Mouse (Mus musculus): ENCODE measurements around the gene Zfp704. TPM values are rescaled to one million over a fixed set of nuclear protein-coding genes. Genes with fewer than 3 reads are reported as not detected.

Zfp704 gene
- total RNA-seq, 2 experiments from 2014 or later, result 4.4 to 7.0 TPM

DNA sequence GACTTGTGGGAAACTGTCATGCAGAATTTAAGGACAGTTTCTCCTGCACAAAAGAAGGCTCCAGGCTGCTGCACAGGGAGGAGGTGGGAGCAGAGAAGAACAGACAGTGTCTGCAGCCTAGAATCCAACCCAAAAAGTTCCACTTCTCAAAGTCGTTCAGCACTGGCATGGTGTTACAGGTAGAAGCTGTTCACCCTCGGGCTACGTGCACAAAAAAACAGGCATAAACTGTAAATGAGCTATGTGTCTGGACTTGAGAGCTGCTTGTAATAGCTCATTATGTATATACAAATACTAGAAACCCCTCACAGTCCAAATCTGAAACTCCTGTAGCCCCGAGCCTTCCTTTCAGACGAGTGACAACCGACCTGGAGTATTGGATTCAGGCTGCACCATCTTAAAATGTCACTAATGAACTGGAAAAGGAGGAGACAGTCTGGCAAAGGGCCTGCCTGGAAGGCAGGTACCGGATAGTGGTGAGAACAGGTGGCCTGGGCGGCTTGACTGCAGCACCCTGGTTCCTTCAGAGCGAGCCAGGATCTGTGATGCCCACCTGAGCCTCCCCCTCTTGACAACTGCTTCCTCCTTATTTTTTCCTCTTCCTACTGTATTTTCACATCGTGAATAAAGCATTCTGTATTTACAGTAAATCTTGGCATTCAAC is 41.2 kb downstream of the Zfp704 start:
- Histone ChIP-seq H3K27ac (no peak overlapping the region), H3K4me3 (no peak overlapping the region)
- intact Hi-C loops (cut with DNase I), result no loop called here
- no peak for TF ChIP-seq CTCF (IDR thresholded peaks at IDR 0.05)
- no peak for DNase-seq

GRCm38 (mm10) chr3:9567948-9568347 is 41.9 kb downstream of the Zfp704 start:
- intact Hi-C loops (cut with DNase I), result no loop called here
- no peak overlapping the region for H3K27ac ChIP-seq
- no peak for TF ChIP-seq CTCF (IDR thresholded peaks at IDR 0.05)

DNA sequence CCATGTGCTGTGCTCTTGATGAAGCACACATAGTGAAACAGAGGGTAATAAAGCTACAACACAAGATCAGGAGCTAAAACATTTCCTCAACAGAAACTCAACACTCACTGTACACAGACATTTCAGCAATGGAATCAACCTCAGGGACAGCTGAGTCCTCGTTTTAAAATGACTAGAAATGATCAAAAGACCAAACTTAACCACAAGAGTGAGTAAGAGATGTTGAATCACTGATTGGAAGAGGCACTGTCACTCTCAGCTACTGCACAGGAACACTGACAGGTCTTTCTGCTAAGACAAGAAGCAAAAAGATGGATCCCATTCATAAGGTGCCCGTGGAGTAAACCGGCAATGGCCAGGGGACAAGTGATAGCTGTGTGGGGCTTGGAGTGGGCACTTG is 43.1 kb downstream of the Zfp704 start:
- TF ChIP-seq CTCF (IDR thresholded peaks at IDR 0.05), result no peak
- no peak for DNase-seq
- intact Hi-C loops (cut with DNase I), result no loop called here
- H3K4me3 ChIP-seq, result no peak overlapping the region
- no peak overlapping the region for H3K27ac ChIP-seq

More at GRCm38 (mm10) chr3:9567948-9568347, 41.9 kb downstream of the Zfp704 start:
- H3K4me3 ChIP-seq, result no peak overlapping the region
- no peak for DNase-seq

GRCm38 (mm10) chr3:9563562-9563961 is 46.3 kb downstream of the Zfp704 start:
- Histone ChIP-seq H3K4me3 (no peak overlapping the region), H3K27ac (no peak overlapping the region)
- no peak for DNase-seq
- TF ChIP-seq CTCF (IDR thresholded peaks at IDR 0.05), result no peak
- intact Hi-C loops (cut with DNase I), result no loop called here

DNA sequence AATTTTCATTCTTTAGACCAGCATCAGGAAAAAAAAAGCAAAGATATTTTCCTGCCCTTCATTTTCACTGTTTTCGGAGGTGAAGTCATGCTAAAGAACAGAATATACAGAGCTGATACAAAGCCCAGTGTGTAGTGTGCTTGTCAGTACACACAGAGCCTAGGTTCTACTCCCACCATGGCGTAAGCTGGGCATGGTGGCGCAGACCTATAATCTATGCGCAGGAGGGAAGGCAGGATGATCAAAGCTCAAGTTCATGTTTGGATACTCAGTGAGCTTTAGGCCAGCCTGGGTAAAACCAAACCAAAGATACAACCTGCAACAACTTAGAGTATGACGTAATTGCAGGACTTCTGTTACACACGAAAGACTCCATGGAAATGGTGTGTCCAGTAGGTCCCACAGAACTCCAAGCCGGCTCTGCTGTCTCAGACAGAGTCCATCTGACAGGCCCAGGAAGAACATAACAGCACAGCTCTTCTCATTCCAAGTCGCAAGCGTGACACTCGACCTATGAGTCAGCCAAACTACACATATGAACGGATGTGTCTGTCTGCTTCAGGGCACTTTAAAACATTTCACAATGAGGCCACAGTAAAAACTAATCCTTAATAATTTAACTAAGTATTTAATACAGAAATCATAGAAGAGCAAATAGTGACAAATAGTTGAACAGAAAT is 47.1 kb downstream of the Zfp704 start:
- no peak for DNase-seq
- Histone ChIP-seq H3K27ac (no peak overlapping the region), H3K4me3 (no peak overlapping the region)
- intact Hi-C loops (cut with DNase I), result no loop called here
- no peak for TF ChIP-seq CTCF (IDR thresholded peaks at IDR 0.05)

DNA sequence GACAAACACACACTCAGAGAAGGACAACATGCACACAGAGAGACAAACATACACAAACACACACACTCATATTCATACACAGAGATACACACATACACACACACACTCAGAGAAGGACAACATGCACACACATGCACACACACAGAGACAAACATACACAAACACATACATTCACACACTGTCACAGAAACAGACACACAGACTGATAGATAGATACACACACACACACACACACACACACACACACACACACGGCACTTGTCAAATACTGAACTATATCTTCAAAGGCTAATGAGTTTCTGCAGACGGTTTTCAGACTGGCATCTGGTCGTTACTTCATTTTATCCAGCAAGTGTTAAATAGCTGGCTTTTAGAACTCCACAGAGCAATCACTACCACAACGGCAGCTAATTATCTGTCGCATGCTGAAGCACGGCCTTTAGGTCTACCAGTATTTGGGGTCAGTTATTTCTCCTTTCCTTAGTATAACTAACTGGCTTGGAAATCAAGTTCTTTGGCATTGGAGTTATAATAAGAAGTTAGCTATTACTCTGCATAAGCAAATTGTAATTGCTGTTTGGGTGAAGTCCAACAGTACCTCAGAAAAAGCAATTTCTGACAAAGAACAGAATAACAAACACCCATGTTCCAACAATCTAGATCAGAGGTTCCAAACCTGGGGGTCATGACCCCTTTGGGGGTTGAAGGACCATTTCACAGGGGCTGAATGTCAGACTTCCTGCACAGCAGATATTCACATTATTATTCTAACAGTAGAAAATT is 51.9 kb downstream of the Zfp704 start:
- TF ChIP-seq CTCF (IDR thresholded peaks at IDR 0.05), result no peak
- intact Hi-C loops (cut with DNase I), result no loop called here
- DNase-seq, result no peak
- Histone ChIP-seq H3K4me3 (no peak overlapping the region), H3K27ac (no peak overlapping the region)

DNA sequence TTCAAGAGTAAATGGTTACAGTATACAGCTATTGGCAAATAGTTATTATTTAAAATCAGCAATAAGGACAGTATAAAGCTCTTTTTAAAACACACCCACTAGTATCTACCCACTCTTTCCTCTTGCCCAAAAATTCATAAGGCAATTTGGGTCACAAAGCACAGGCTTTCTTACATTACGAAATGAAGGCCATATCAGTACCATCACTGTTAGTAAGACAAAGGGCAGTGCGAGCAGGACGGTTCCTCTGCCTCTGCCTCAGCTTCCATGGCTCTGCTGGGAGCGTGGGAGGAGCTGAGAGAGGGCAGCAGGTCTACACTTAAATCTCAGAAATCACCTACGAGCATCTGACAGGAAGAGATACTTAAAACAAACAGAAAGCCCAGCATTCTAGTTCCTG is 53.7 kb downstream of the Zfp704 start:
- intact Hi-C loops (cut with DNase I), result no loop called here

GRCm38 (mm10) chr3:9554916-9555315 is 55.0 kb downstream of the Zfp704 start:
- Histone ChIP-seq H3K4me3 (no peak overlapping the region), H3K27ac (no peak overlapping the region)
- DNase-seq, result no peak
- intact Hi-C loops (cut with DNase I), result no loop called here
- no peak for TF ChIP-seq CTCF (IDR thresholded peaks at IDR 0.05)

More for the DNA sequence above, 53.7 kb downstream of the Zfp704 start:
- Histone ChIP-seq H3K27ac (no peak overlapping the region), H3K4me3 (no peak overlapping the region)
- no peak for DNase-seq
- no peak for TF ChIP-seq CTCF (IDR thresholded peaks at IDR 0.05)

DNA sequence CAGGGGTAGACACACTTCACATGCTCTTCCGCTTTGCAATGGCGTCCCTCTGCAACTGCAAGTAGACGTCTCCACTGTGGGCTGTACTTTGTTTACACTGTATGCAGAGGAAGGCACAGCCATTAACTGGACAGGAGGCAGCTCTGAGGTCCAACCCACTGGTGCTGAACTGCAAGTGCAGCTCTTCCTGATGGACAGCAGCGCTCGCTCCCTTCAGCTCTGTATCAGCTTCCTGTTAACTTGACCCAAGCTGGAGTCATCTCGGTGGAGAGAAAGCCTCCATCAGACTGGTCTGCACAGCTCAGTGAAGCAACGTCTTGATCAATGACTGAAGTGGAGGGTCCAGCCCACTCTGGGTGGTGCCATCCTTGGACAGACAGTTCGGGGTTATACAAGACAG is 57.6 kb downstream of the Zfp704 start:
- no peak for TF ChIP-seq CTCF (IDR thresholded peaks at IDR 0.05)
- Histone ChIP-seq H3K27ac (no peak overlapping the region), H3K4me3 (no peak overlapping the region)
- no peak for DNase-seq
- intact Hi-C loops (cut with DNase I), result no loop called here

GRCm38 (mm10) chr3:9550930-9551329 is 59.0 kb downstream of the Zfp704 start:
- DNase-seq, result no peak
- H3K27ac ChIP-seq, result no peak overlapping the region
- H3K4me3 ChIP-seq, result no peak overlapping the region
- TF ChIP-seq CTCF (IDR thresholded peaks at IDR 0.05), result no peak
- intact Hi-C loops (cut with DNase I), result no loop called here

GRCm38 (mm10) chr3:9549815-9550214 is 60.1 kb downstream of the Zfp704 start:
- no peak for TF ChIP-seq CTCF (IDR thresholded peaks at IDR 0.05)
- Histone ChIP-seq H3K4me3 (no peak overlapping the region), H3K27ac (no peak overlapping the region)
- DNase-seq, result no peak
- intact Hi-C loops (cut with DNase I), result no loop called here

DNA sequence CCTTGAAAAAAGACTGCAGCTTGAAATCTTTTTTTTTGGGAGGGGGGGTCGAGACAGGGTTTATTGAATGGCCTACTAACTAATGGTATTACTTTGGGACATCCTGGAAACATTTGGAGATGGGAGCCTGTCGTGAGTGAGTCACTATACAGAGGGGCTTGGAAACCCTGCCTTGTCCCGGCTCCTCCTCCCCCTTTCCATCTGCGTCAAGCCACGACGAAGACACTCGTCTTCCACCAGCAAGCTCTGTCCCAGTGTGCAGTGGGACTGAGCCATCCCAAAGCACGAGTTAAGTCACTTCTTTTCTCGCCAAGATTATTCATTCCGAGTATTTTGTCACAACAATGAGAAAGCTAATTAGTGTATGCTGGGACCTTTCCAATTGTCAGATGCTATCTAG is 61.7 kb downstream of the Zfp704 start:
- DNase-seq, result no peak
- Histone ChIP-seq H3K27ac (no peak overlapping the region), H3K4me3 (no peak overlapping the region)
- no peak for TF ChIP-seq CTCF (IDR thresholded peaks at IDR 0.05)
- intact Hi-C loops (cut with DNase I), result no loop called here
